Mouse (Mus musculus) bone marrow macrophage, adult 2 months (primary cell): ENCODE data around the gene Rsph10b. TPM values are rescaled to one million over a fixed set of nuclear protein-coding genes. Genes with fewer than 3 reads are reported as not detected.
A peak's percentile ranks its signal among the peaks of the same experiment; 100 is the strongest.
"Not testable (repeated sequence)": the region's sequence is repeated elsewhere in the genome, so short reads cannot be mapped to it uniquely, and the experiment has no call there.

Experiments
- H3K27ac ChIP-seq: 2 replicates; pipeline ENCODE4 v1.5.1; 2012; ENCODE audit warnings: low read depth, low read length; ENCODE audit not compliant: insufficient read depth
- H3K4me1 ChIP-seq: 2 replicates; pipeline ENCODE4 v1.6.1; 2012; ENCODE audit warnings: low read length; ENCODE audit not compliant: control insufficient read depth, insufficient read depth
- H3K4me3 ChIP-seq: 2 replicates; pipeline ENCODE4 v1.5.1; 2012; ENCODE audit warnings: mild to moderate bottlenecking, low read length, moderate library complexity; ENCODE audit not compliant: insufficient read depth
- CTCF ChIP-seq: IDR thresholded peaks from 2 replicates; pipeline ENCODE4 v1.5.1; 2012; ENCODE audit warnings: low read depth, mild to moderate bottlenecking, low read length, moderate library complexity
- POLR2A ChIP-seq: IDR thresholded peaks from 2 replicates; pipeline ENCODE4 v1.6.1; 2012; ENCODE audit warnings: mild to moderate bottlenecking, low read depth, low read length, borderline replicate concordance
- polyA plus RNA-seq: library from polyadenylated mRNA; stranded (reverse); fragments of >200 nt; gene quantifications from 2 replicates; pipeline ENCODE4 v1.2.4, GENCODE M21; 2012; ENCODE audit not compliant: missing spikeins, insufficient read depth, insufficient read length

Gene Rsph10b
- polyA plus RNA-seq, 1 experiment: not detected

- Histone ChIP-seq H3K4me1 (peaks cover 11% of the 10 kb centered on the region), H3K27ac (peak overlapping the region; percentile 28), H3K4me3 (no peak overlapping the region)
- TF ChIP-seq CTCF (no peak), POLR2A (no peak)
Measured at GRCm38 (mm10) chr5:143990086-143990485, 57.3 kb downstream of the Rsph10b start.

GRCm38 (mm10) chr5:143992661-143993060 is 59.8 kb downstream of the Rsph10b start:
- Histone ChIP-seq H3K4me1 (peaks cover 11% of the 10 kb centered on the region), H3K27ac (no peak overlapping the region), H3K4me3 (no peak overlapping the region)
- TF ChIP-seq POLR2A (no peak), CTCF (no peak)

- Histone ChIP-seq H3K27ac (no peak overlapping the region), H3K4me3 (no peak overlapping the region), H3K4me1 (peaks cover 11% of the 10 kb centered on the region)
- TF ChIP-seq CTCF (no peak), POLR2A (no peak)
Measured at GRCm38 (mm10) chr5:143993260-143993659, 60.4 kb downstream of the Rsph10b start.

- Histone ChIP-seq H3K4me1 (peaks cover 11% of the 10 kb centered on the region), H3K4me3 (no peak overlapping the region), H3K27ac (no peak overlapping the region)
- no peak for TF ChIP-seq CTCF
Measured at GRCm38 (mm10) chr5:143993849-143994248, 61.0 kb downstream of the Rsph10b start.

- Histone ChIP-seq H3K27ac (no peak overlapping the region), H3K4me1 (peaks cover 7% of the 10 kb centered on the region), H3K4me3 (no peak overlapping the region)
- no peak for TF ChIP-seq POLR2A
- TF ChIP-seq CTCF: no peak
Measured at GRCm38 (mm10) chr5:143994632-143995365, 62.0 kb downstream of the Rsph10b start.

- no peak for TF ChIP-seq POLR2A
- no peak overlapping the region for H3K27ac ChIP-seq
- no peak overlapping the region for H3K4me3 ChIP-seq
- peaks cover 24% of the 10 kb centered on the region for H3K4me1 ChIP-seq
Measured at GRCm38 (mm10) chr5:143999409-143999808, 66.6 kb downstream of the Rsph10b start.

- peak overlapping the region; percentile 12 for H3K4me3 ChIP-seq
- H3K27ac ChIP-seq: peak overlapping the region; percentile 85
- peaks cover 28% of the 10 kb centered on the region for H3K4me1 ChIP-seq
- TF ChIP-seq POLR2A: no peak
- no peak for TF ChIP-seq CTCF
Measured at GRCm38 (mm10) chr5:144002461-144003192, 69.8 kb downstream of the Rsph10b start.

GRCm38 (mm10) chr5:144013366-144014134 is 80.7 kb downstream of the Rsph10b start:
- H3K27ac ChIP-seq: peak overlapping the region; percentile 55
- H3K4me1 ChIP-seq: not testable (repeated sequence)
- H3K4me3 ChIP-seq: peak overlapping the region; percentile 89

- TF ChIP-seq CTCF (no peak), POLR2A (no peak)
- Histone ChIP-seq H3K27ac (peak within 1 kb of the TSS; percentile 65), H3K4me3 (peak within 1 kb of the TSS; percentile 89), H3K4me1 (peaks cover 10% of the 10 kb centered on the region)
Measured at GRCm38 (mm10) chr5:144014551-144015311, 81.9 kb downstream of the Rsph10b start, which contains the start of gene Ccz1. Ccz1 (minus strand) TSS chr5:144014877.

- H3K4me3 ChIP-seq: peak overlapping the region; percentile 89
Measured at GRCm38 (mm10) chr5:144015312-144015650, 82.4 kb downstream of the Rsph10b start.

More at GRCm38 (mm10) chr5:144015312-144015650, 82.4 kb downstream of the Rsph10b start:
- Histone ChIP-seq H3K4me1 (peaks cover 10% of the 10 kb centered on the region), H3K27ac (no peak overlapping the region)
- TF ChIP-seq CTCF: no peak
- no peak for TF ChIP-seq POLR2A
